Mouse (Mus musculus): ENCODE measurements at regions not wholly inside any gene's neighbourhood (a gene's known extent, or its start where the extent isn't known, plus 50 kb on each side); places are given as distances from the start of the nearest gene placed in this dataset.

GRCm38 (mm10) chr14:25083847-25084246 is 375.1 kb upstream of the Zmiz1 start:
- ATAC-seq (replicated peaks; ENCODE audit: low FRiP score, low TSS enrichment, poor library complexity, severe bottlenecking) = no peak

- no peak for ATAC-seq (replicated peaks; ENCODE audit: low FRiP score, low TSS enrichment, poor library complexity, severe bottlenecking)
Measured at GRCm38 (mm10) chr14:25096786-25097185, 362.2 kb upstream of the Zmiz1 start.

GRCm38 (mm10) chr14:25105391-25105790 is 353.6 kb upstream of the Zmiz1 start:
- ATAC-seq (replicated peaks; ENCODE audit: low FRiP score, low TSS enrichment, poor library complexity, severe bottlenecking) = no peak

- ATAC-seq (replicated peaks; ENCODE audit: low FRiP score, low TSS enrichment, poor library complexity, severe bottlenecking) = no peak
Measured at GRCm38 (mm10) chr14:25106451-25106850, 352.5 kb upstream of the Zmiz1 start.

GRCm38 (mm10) chr14:25108101-25108652 is 350.8 kb upstream of the Zmiz1 start:
- no peak for ATAC-seq (replicated peaks; ENCODE audit: low FRiP score, low TSS enrichment, poor library complexity, severe bottlenecking)

GRCm38 (mm10) chr14:25108701-25109290 is 350.2 kb upstream of the Zmiz1 start:
- peak; percentile 75 for ATAC-seq (replicated peaks; ENCODE audit: low FRiP score, low TSS enrichment, poor library complexity, severe bottlenecking)

GRCm38 (mm10) chr14:25109691-25110090 is 349.3 kb upstream of the Zmiz1 start:
- no peak for ATAC-seq (replicated peaks; ENCODE audit: low FRiP score, low TSS enrichment, poor library complexity, severe bottlenecking)

- no peak for ATAC-seq (replicated peaks; ENCODE audit: low FRiP score, low TSS enrichment, poor library complexity, severe bottlenecking)
Measured at GRCm38 (mm10) chr14:25112832-25113231, 346.2 kb upstream of the Zmiz1 start.

- ATAC-seq (replicated peaks; ENCODE audit: low FRiP score, low TSS enrichment, poor library complexity, severe bottlenecking) = no peak
Measured at GRCm38 (mm10) chr14:25113326-25113725, 345.7 kb upstream of the Zmiz1 start.

- peak; percentile 68 for ATAC-seq (replicated peaks; ENCODE audit: low FRiP score, low TSS enrichment, poor library complexity, severe bottlenecking)
Measured at GRCm38 (mm10) chr14:25116424-25116823, 342.6 kb upstream of the Zmiz1 start.

- no peak for ATAC-seq (replicated peaks; ENCODE audit: low FRiP score, low TSS enrichment, poor library complexity, severe bottlenecking)
Measured at GRCm38 (mm10) chr14:25119999-25120398, 339.0 kb upstream of the Zmiz1 start.

GRCm38 (mm10) chr14:25120506-25120905 is 338.5 kb upstream of the Zmiz1 start:
- ATAC-seq (replicated peaks; ENCODE audit: low FRiP score, low TSS enrichment, poor library complexity, severe bottlenecking) = no peak

- no peak for ATAC-seq (replicated peaks; ENCODE audit: low FRiP score, low TSS enrichment, poor library complexity, severe bottlenecking)
Measured at GRCm38 (mm10) chr14:25122971-25123535, 335.9 kb upstream of the Zmiz1 start.

GRCm38 (mm10) chr14:25123541-25124337 is 335.2 kb upstream of the Zmiz1 start:
- ATAC-seq (replicated peaks; ENCODE audit: low FRiP score, low TSS enrichment, poor library complexity, severe bottlenecking) = no peak

GRCm38 (mm10) chr14:25126544-25126943 is 332.4 kb upstream of the Zmiz1 start:
- ATAC-seq (replicated peaks; ENCODE audit: low FRiP score, low TSS enrichment, poor library complexity, severe bottlenecking) = no peak

GRCm38 (mm10) chr14:25127544-25128159 is 331.3 kb upstream of the Zmiz1 start:
- no peak for ATAC-seq (replicated peaks; ENCODE audit: low FRiP score, low TSS enrichment, poor library complexity, severe bottlenecking)

- no peak for ATAC-seq (replicated peaks; ENCODE audit: low FRiP score, low TSS enrichment, poor library complexity, severe bottlenecking)
Measured at GRCm38 (mm10) chr14:25128160-25128547, 330.8 kb upstream of the Zmiz1 start.

GRCm38 (mm10) chr14:25135371-25135770 is 323.6 kb upstream of the Zmiz1 start:
- ATAC-seq (replicated peaks; ENCODE audit: low FRiP score, low TSS enrichment, poor library complexity, severe bottlenecking) = no peak

GRCm38 (mm10) chr14:25137312-25137711 is 321.7 kb upstream of the Zmiz1 start:
- no peak for ATAC-seq (replicated peaks; ENCODE audit: low FRiP score, low TSS enrichment, poor library complexity, severe bottlenecking)

GRCm38 (mm10) chr14:25138485-25138884 is 320.5 kb upstream of the Zmiz1 start:
- no peak for ATAC-seq (replicated peaks; ENCODE audit: low FRiP score, low TSS enrichment, poor library complexity, severe bottlenecking)
